Mouse (Mus musculus) heart, embryonic 14.5 days (tissue): ENCODE data around the gene Milr1. TPM values are rescaled to one million over a fixed set of nuclear protein-coding genes. Genes with fewer than 3 reads are reported as not detected.
A peak's percentile ranks its signal among the peaks of the same experiment; 100 is the strongest.
"Not testable (repeated sequence)": the region's sequence is repeated elsewhere in the genome, so short reads cannot be mapped to it uniquely, and the experiment has no call there.

ENCODE experiments used
- ATAC-seq: fragments of 200-750 bp; cut with Nextera tagmentation; 2 replicates; pipeline ENCODE4 v1.8.0; 2017; ENCODE audit warnings: low read depth, moderate TSS enrichment; ENCODE audit not compliant: insufficient number of reproducible peaks, insufficient read depth, low FRiP score
- H3K27ac ChIP-seq, 2 experiments: fragments of 200-500 bp in 1 of 2; fragments of 300-500 bp in 1 of 2; sonication (generic) in 1 of 2; replicated peaks in 1 of 2; 2 replicates each; pipeline ENCODE4 v1.5.1; 2012 to 2014; ENCODE audit warnings: low read depth in 2 of 2, low read length in 2 of 2, control low read depth in 1 of 2, mild to moderate bottlenecking in 1 of 2, mixed read lengths in 1 of 2; ENCODE audit not compliant: control insufficient read depth in 1 of 2, insufficient read depth in 1 of 2
- H3K27me3 ChIP-seq: fragments of 300-500 bp; sonication (generic); 2 replicates; pipeline ENCODE4 v1.6.1; 2014; ENCODE audit warnings: mild to moderate bottlenecking, low read length, control low read depth; ENCODE audit not compliant: control insufficient read depth, insufficient read depth
- H3K36me3 ChIP-seq: fragments of 300-500 bp; sonication (generic); 2 replicates; pipeline ENCODE4 v1.6.1; 2014; ENCODE audit warnings: mild to moderate bottlenecking, control low read depth, low read length, mixed read lengths; ENCODE audit not compliant: control insufficient read depth, insufficient read depth
- H3K4me1 ChIP-seq, 2 experiments: fragments of 200-500 bp in 1 of 2; fragments of 300-500 bp in 1 of 2; sonication (generic) in 1 of 2; 2 replicates each; pipeline ENCODE4 v1.6.1; 2012 to 2014; ENCODE audit warnings: low read length in 2 of 2, control low read depth in 1 of 2, mixed read lengths in 1 of 2; ENCODE audit not compliant: control insufficient read depth in 2 of 2, insufficient read depth in 2 of 2
- H3K4me2 ChIP-seq: fragments of 300-500 bp; sonication (generic); 2 replicates; pipeline ENCODE4 v1.6.1; 2014; ENCODE audit warnings: mild to moderate bottlenecking, low read length
- H3K4me3 ChIP-seq, 2 experiments: fragments of 200-500 bp in 1 of 2; fragments of 300-500 bp in 1 of 2; sonication (generic) in 1 of 2; 2 replicates each; pipeline ENCODE4 v1.5.1; 2012 to 2014; ENCODE audit warnings: low read length in 2 of 2, mild to moderate bottlenecking in 2 of 2, control low read depth in 1 of 2, low read depth in 1 of 2, moderate library complexity in 1 of 2; ENCODE audit not compliant: control insufficient read depth in 1 of 2, insufficient read depth in 1 of 2
- H3K9ac ChIP-seq: fragments of 300-500 bp; sonication (generic); 2 replicates; pipeline ENCODE4 v1.6.1; 2014; ENCODE audit warnings: mild to moderate bottlenecking, low read length
- H3K9me3 ChIP-seq: fragments of 300-500 bp; sonication (generic); 2 replicates; pipeline ENCODE4 v1.6.1; 2016; ENCODE audit warnings: low read length, control low read depth; ENCODE audit not compliant: control insufficient read depth
- WGBS: fragments of 180-500 bp; shearing (Covaris S2); extraction: QIAGEN DNeasy Blood & Tissue Kit; methylation state at CpG from one replicate; pipeline ENCODE4 v1.1.7; 2014; 5-methylcytosine and 5-hydroxymethylcytosine counted together
- polyA plus RNA-seq: library from polyadenylated mRNA; unstranded; fragments of >200 nt; fragmentation: Nextera tagmentation; extraction: Ambion mirVana; gene quantifications from 2 replicates; pipeline ENCODE4 v1.2.1, GENCODE M21; 2014

The Milr1 gene
- polyA plus RNA-seq, 1 experiment from 2014 or later: 1.6 TPM

DNA sequence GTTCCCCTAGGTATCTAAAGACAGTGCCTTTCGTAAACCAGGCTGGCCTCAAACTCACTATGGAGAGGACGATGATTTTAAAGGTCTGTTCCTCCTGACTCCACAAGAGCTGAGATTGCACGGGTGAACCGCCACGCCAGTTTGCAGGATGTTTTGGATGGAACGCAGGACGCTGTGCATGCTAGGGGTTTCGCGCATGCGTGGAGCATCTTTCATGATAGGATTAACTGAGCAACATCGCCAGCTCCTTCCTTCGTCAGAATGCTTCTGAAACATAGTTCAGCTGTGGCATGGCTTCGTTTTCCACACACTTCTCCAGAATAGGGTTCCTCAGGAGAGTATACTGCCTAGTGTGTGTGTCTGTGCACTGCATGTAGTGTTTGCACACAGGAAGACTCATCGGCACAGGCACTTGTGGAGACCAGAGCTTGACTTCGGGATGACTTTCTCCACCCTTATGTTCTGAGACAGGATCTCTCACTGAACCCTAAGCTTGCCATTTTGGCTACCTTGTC lies 27.4 kb upstream of the Milr1 start:
- no peak overlapping the region for H3K9ac ChIP-seq
- H3K27ac ChIP-seq: no peak overlapping the region; a peak in 1 of 4 replicates
- peaks cover 9 to 25% of the 10 kb centered on the region in 2 experiments for H3K4me1 ChIP-seq
- H3K4me3 ChIP-seq: no peak overlapping the region
- whole genome bisulfite sequencing: 67% methylated on average over 15 of the region's 15 CpGs
- H3K4me2 ChIP-seq: peak overlapping the region; percentile 31; the same call in 1 of the 2 replicates
- no peaks in the 10 kb centered on the region for H3K27me3 ChIP-seq
- no peak for ATAC-seq
- no peaks in the 10 kb centered on the region for H3K9me3 ChIP-seq
- no peaks in the 10 kb centered on the region for H3K36me3 ChIP-seq

DNA sequence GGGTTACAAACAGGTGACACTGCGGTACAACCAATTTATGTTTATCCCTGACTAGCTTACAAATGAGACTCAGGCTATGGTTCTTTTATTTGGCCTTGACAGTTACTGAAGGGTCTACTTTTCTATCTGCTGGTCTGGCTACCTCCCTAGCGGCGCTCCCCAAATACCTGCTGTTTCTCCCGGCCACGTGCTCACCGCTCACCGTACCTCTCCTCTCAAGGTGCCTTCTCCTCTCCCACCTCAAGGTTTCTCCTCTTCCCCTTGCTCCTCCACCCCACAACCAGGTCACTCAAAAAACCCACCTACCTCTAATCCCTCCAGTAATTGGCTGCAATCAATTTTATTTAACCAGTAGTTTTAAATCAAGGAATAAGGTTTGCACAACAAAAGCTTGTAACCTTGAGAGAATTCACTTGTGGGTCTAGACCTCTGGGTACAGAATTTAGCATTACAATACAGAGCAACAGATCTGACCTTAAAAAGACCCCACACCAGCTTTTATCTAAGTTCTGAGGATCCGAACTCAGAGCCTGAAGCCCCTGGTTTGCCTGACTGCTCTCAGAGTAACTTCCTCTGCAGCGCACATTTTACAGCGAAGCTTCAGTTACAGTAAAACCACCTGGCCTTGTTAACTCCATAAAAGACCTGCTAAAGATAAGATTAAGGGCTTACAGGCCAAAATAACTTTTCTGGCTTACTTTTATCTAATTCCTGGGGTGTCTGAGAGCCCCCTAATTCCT lies 26.7 kb upstream of the Milr1 start:
- no peaks in the 10 kb centered on the region for H3K36me3 ChIP-seq
- no peak overlapping the region for H3K27ac ChIP-seq
- WGBS: 84% methylated on average over 10 of the region's 10 CpGs
- no peak overlapping the region for H3K4me2 ChIP-seq
- no peak overlapping the region for H3K9ac ChIP-seq
- ATAC-seq: no peak
- H3K9me3 ChIP-seq: no peaks in the 10 kb centered on the region
- H3K4me3 ChIP-seq: no peak overlapping the region
- H3K27me3 ChIP-seq: no peaks in the 10 kb centered on the region
- peaks cover 12 to 30% of the 10 kb centered on the region in 2 experiments for H3K4me1 ChIP-seq

DNA sequence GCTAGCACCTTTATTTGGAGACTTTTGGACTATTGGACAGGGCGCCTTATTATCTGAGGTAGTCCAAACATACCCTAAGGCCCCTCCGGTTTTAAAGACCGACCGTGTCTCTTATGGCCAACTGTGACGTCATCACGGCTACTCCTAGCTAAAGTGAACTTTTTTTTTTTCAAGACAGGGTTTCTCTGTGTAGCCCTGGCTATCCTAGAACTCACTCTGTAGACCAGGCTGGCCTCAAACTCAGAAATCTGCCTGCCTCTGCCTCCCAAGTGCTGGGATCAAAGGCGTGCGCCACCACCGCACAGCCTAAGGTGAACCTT lies 26.1 kb upstream of the Milr1 start:
- 88% methylated on average over 9 of the region's 9 CpGs for WGBS
- peaks cover 12 to 32% of the 10 kb centered on the region in 2 experiments for H3K4me1 ChIP-seq
- not testable (repeated sequence) for H3K27ac ChIP-seq, ATAC-seq, H3K4me3 ChIP-seq, H3K27me3 ChIP-seq, H3K9me3 ChIP-seq, H3K4me2 ChIP-seq, H3K9ac ChIP-seq, H3K36me3 ChIP-seq

DNA sequence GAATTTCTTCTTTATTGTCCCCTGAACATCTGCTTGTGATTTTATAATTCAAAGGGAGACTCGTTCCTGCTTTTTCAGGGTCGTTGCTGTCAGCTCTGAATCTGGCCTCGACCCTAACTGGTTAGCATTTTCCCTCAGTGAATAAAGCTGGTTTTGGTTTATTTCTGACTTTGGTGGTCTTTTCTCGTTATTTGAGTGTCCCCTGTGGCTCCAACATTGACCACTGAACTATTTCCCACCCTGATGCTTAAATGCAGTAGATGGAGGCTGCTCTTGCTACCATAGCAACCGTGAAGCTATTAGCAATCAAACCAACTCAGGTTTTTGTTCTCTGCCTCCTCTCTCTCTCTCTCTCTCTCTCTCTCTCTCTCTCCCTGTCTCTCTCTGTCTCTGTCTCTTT lies 23.1 kb upstream of the Milr1 start:
- Histone ChIP-seq H3K4me2 (no peak overlapping the region), H3K9me3 (peaks cover 6% of the 10 kb centered on the region; the same call in 1 of the 2 replicates), H3K27ac (peak overlapping the region; percentile 10 to 35; a peak in 3 of 4 replicates), H3K27me3 (no peaks in the 10 kb centered on the region), H3K4me3 (no peak overlapping the region), H3K9ac (no peak overlapping the region), H3K4me1 (peaks cover 18 to 43% of the 10 kb centered on the region in 2 experiments), H3K36me3 (no peaks in the 10 kb centered on the region)
- no peak for ATAC-seq
- WGBS: 74% methylated on average over 5 of the region's 5 CpGs

DNA sequence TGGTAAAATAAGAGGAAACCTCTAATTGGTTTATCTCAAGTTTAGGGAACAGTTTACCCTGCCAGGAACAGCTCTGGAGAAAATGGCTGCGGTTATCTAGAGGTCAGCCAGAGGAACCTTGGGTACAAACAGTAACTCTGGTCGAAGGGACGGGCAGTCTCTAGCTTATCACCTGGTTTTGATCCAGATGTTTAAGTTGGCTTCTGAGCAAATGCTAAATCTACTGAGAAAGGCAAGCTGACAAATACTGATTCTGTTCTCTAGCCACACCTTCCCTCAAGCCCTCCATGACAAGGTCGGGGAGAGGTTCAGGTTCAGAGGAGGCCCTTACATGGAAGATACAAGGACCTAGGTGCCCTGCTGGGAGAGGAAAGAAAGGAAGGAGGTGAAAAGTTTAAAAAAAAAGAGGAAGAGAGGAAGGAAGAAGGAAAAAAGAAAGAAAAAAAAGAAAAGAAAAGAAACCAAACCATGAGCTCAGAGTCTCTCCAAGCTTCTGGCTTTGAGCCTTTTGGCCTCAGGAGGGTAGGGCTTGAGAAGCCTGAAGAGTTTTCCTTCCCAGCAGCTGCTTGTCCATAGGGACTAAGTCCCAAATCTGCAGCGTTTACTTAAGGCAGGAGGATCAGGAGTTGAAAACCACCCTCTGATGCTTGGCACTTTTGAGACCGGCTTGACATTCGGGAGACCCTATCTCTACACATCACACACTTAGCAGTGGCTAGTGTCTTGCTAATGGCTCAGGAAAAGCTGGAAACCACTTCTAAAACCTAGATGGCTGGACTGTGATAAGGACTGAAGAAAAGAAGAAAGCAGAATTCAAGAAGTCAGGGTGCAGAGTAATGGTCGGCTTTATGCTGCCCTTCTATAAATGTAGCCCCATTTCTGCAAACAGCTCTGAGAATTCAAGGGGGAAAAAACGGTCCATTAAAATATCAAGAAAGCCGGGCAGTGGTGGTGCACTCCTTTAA lies 22.3 kb upstream of the Milr1 start:
- WGBS: 55% methylated on average over 10 of the region's 10 CpGs
- no peaks in the 10 kb centered on the region for H3K27me3 ChIP-seq
- peaks cover 18 to 36% of the 10 kb centered on the region in 2 experiments for H3K4me1 ChIP-seq
- H3K36me3 ChIP-seq: no peaks in the 10 kb centered on the region
- peaks cover 6% of the 10 kb centered on the region; the same call in 1 of the 2 replicates for H3K9me3 ChIP-seq
- H3K4me2 ChIP-seq: no peak overlapping the region
- ATAC-seq: no peak
- H3K4me3 ChIP-seq: no peak overlapping the region
- no peak overlapping the region for H3K9ac ChIP-seq
- H3K27ac ChIP-seq: peak overlapping the region; percentile 34 to 55; a peak in 3 of 4 replicates

DNA sequence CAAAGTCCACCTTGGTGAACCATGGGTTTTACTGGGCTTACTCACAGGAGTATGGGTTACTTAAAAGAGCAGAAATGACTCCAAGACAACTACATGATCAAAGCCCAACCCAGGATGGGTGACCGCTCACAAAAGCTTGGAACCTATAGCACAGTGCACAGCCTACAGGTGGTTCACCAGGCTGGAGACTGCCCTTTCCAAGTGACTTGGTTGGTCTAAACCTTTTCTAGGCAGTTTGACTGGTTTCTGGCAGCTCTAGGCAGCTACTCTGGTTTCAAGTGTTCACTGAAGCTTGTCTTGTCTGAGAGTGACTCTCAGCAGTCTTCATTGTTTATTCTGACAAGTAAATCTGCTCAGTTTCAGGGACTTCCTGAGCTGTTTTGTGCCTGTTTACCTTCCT lies 21.4 kb upstream of the Milr1 start:
- ATAC-seq: no peak
- Histone ChIP-seq H3K27me3 (no peaks in the 10 kb centered on the region), H3K9me3 (peaks cover 6% of the 10 kb centered on the region; the same call in 1 of the 2 replicates), H3K4me2 (no peak overlapping the region), H3K4me3 (no peak overlapping the region), H3K9ac (no peak overlapping the region), H3K36me3 (no peaks in the 10 kb centered on the region), H3K4me1 (peaks cover 18 to 33% of the 10 kb centered on the region in 2 experiments), H3K27ac (peak overlapping the region in 1 of 2 experiments; percentile 83; a peak in 3 of 4 replicates)
- 100% methylated on average over 1 of the region's 1 CpGs for WGBS

DNA sequence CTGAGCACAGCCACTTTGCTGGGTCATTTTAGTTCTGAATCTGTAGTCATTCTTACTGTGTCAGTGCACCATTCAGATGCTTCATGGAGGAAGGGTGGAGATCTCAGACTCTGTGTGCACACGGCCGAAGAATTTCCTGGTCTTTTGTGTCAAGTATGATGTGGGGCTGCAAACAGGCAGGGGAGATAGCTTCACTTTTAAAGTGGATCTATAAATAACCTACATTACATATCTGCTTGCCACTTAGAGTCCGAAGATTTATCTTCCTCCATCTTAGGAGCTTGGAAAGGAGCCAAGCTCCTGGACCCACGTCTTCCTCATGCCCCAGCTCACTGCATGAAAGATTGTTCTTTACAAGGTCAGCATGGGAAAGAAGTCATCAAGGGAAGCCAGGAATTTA lies 20.3 kb upstream of the Milr1 start:
- H3K27ac ChIP-seq: peak overlapping the region; percentile 83 to 91
- no peak overlapping the region for H3K4me3 ChIP-seq
- no peaks in the 10 kb centered on the region for H3K27me3 ChIP-seq
- ATAC-seq: peak; percentile 77
- peak overlapping the region; percentile 28 for H3K4me2 ChIP-seq
- no peaks in the 10 kb centered on the region for H3K36me3 ChIP-seq
- peaks cover 6% of the 10 kb centered on the region; the same call in 1 of the 2 replicates for H3K9me3 ChIP-seq
- H3K9ac ChIP-seq: peak overlapping the region; percentile 27; the same call in 1 of the 2 replicates
- peaks cover 18 to 33% of the 10 kb centered on the region in 2 experiments for H3K4me1 ChIP-seq
- WGBS: 3% methylated on average over 4 of the region's 4 CpGs
